ENCODE assay signal across 9 mouse cellular contexts in genomic region chr12:69634761-69635160, GRCm38 (mm10). TPM values are rescaled to one million over a fixed set of nuclear protein-coding genes. Genes with fewer than 3 reads are reported as not detected.
A peak's percentile ranks its signal among the peaks of the same experiment; 100 is the strongest.
DNase-seq lines count a peak whose midpoint lies in the region; ATAC-seq lines count a peak whose summit lies in the region.
"Had no signal": no experiment of that assay in that cellular context is flagged by ENCODE, and none has a peak within 500 bp of the region (broad histone marks: within the 10 kb centered on the region; RNA-seq: fewer than 3 reads in every experiment).

No protein-coding gene starts in this region.

- H3K4me1 ChIP-seq in forebrain, embryonic 14.5 days (ENCODE audit: control insufficient read depth, insufficient read depth, low read length) = no peaks in the 10 kb centered on the region
- H3K4me1 ChIP-seq in forebrain, embryonic 16.5 days (replicated peaks; ENCODE audit: control insufficient read depth, insufficient read depth, low read length) = no peaks in the 10 kb centered on the region
- H3K4me1 ChIP-seq in neural tube, embryonic 11.5 days (ENCODE audit: control insufficient read depth, insufficient read depth, low read length) = no peaks in the 10 kb centered on the region
- H3K4me1 ChIP-seq: heart, embryonic 13.5 days had no signal

- H3K36me3 ChIP-seq in forebrain, embryonic 14.5 days (ENCODE audit: control insufficient read depth, insufficient read depth, low read length) = peaks cover 19% of the 10 kb centered on the region
- H3K36me3 ChIP-seq in forebrain, embryonic 16.5 days (ENCODE audit: control insufficient read depth, insufficient read depth) = peaks cover 7% of the 10 kb centered on the region
- H3K36me3 ChIP-seq in neural tube, embryonic 11.5 days (ENCODE audit: control insufficient read depth, insufficient read depth, low read length) = peaks cover 2% of the 10 kb centered on the region; the same call in 1 of the 2 replicates

- H3K4me3 ChIP-seq in forebrain, embryonic 14.5 days (ENCODE audit: low read depth, low read length) = no peak overlapping the region
- no peak overlapping the region for H3K4me3 ChIP-seq in forebrain, embryonic 16.5 days (replicated peaks; ENCODE audit: low read length)
- H3K4me3 ChIP-seq in neural tube, embryonic 11.5 days (ENCODE audit: low read depth, low read length) = no peak overlapping the region
- H3K4me3 ChIP-seq: heart, embryonic 13.5 days had no signal

- WGBS in forebrain, embryonic 14.5 days = 87% methylated on average over 3 of the region's 3 CpGs
- WGBS in forebrain, embryonic 16.5 days = 94% methylated on average over 3 of the region's 3 CpGs
- WGBS in neural tube, embryonic 11.5 days = 92% methylated on average over 3 of the region's 3 CpGs

- no peak overlapping the region for H3K27ac ChIP-seq in forebrain, embryonic 14.5 days (ENCODE audit: low read depth, low read length)
- H3K27ac ChIP-seq in forebrain, embryonic 16.5 days (ENCODE audit: low read length) = no peak overlapping the region
- no peak overlapping the region for H3K27ac ChIP-seq in neural tube, embryonic 11.5 days (ENCODE audit: low read depth, low read length)
- H3K27ac ChIP-seq: heart, embryonic 13.5 days had no signal

- no peaks in the 10 kb centered on the region for H3K9me3 ChIP-seq in forebrain, embryonic 14.5 days (replicated peaks; ENCODE audit: control insufficient read depth, low read length)
- H3K9me3 ChIP-seq in forebrain, embryonic 16.5 days (ENCODE audit: control insufficient read depth, low read length) = no peaks in the 10 kb centered on the region
- H3K9me3 ChIP-seq in neural tube, embryonic 11.5 days (ENCODE audit: control insufficient read depth, low read length) = no peaks in the 10 kb centered on the region
- H3K9me3 ChIP-seq: heart, embryonic 13.5 days had no signal

- intact Hi-C loops in heart, postnatal 25 days (cut with DNase I) = no loop called here

- no peaks in the 10 kb centered on the region for H3K27me3 ChIP-seq in forebrain, embryonic 14.5 days (replicated peaks; ENCODE audit: control insufficient read depth, insufficient read depth, low read length)
- H3K27me3 ChIP-seq in forebrain, embryonic 16.5 days (replicated peaks; ENCODE audit: control insufficient read depth, insufficient read depth, low read length) = no peaks in the 10 kb centered on the region
- H3K27me3 ChIP-seq in neural tube, embryonic 11.5 days (ENCODE audit: control insufficient read depth, insufficient read depth, low read length) = no peaks in the 10 kb centered on the region
- H3K27me3 ChIP-seq: heart, embryonic 13.5 days had no signal

- ATAC-seq in forebrain, embryonic 14.5 days = no peak
- ATAC-seq in forebrain, embryonic 16.5 days = no peak
- ATAC-seq in neural tube, embryonic 11.5 days (ENCODE audit: insufficient read depth, low FRiP score, low TSS enrichment) = no peak

- H3K9ac ChIP-seq in forebrain, embryonic 14.5 days (ENCODE audit: low read length) = no peak overlapping the region
- no peak overlapping the region for H3K9ac ChIP-seq in forebrain, embryonic 16.5 days (replicated peaks; ENCODE audit: low read depth, low read length)
- no peak overlapping the region for H3K9ac ChIP-seq in neural tube, embryonic 11.5 days (ENCODE audit: low read length)
- H3K9ac ChIP-seq: heart, embryonic 13.5 days had no signal

- DNase-seq in forebrain, embryonic 14.5 days (ENCODE audit: low spot score) = peak; percentile 53
- peak; percentile 42 for DNase-seq in neural tube, embryonic 11.5 days (ENCODE audit: low spot score)
- no peak for DNase-seq in neural tube, embryonic 10.5 days (ENCODE audit: extremely low spot score, low spot score)
- DNase-seq in lung, postnatal 14 days = peak; percentile 22
- DNase-seq in thymus, postnatal 4 days = peak; percentile 76
- no peak for DNase-seq in adipocyte (ENCODE audit: low spot score)
- DNase-seq in heart, postnatal 25 days (ENCODE audit: low spot score) = no peak

- no peak overlapping the region for H3K4me2 ChIP-seq in forebrain, embryonic 14.5 days (ENCODE audit: low read length)
- no peak overlapping the region for H3K4me2 ChIP-seq in forebrain, embryonic 16.5 days (ENCODE audit: low read length)
- H3K4me2 ChIP-seq in neural tube, embryonic 11.5 days (ENCODE audit: low read depth) = no peak overlapping the region
- H3K4me2 ChIP-seq: heart, embryonic 13.5 days had no signal

RNA-seq across cellular contexts. Expression of gene Sos2, which starts 46.9 kb away (rescaled TPM):
- 10.4 and 10.6 TPM in 2 replicates for polyA plus RNA-seq in forebrain, embryonic 14.5 days (2014; fragmentation: Nextera tagmentation; extraction: Ambion mirVana)
- polyA plus RNA-seq in forebrain, embryonic 16.5 days (2015; fragmentation: Nextera tagmentation; extraction: Ambion mirVana) = 11.0 and 11.8 TPM in 2 replicates
- 10.1 and 14.5 TPM in 2 replicates for polyA plus RNA-seq in neural tube, embryonic 11.5 days (2014; fragmentation: Nextera tagmentation; extraction: Ambion mirVana)
- total RNA-seq in heart, postnatal 25 days (2021) = 10 to 100 TPM; 34.9 to 40.3 TPM

RNA-seq across cellular contexts. Expression of gene Vcpkmt, which starts 51.9 kb away (rescaled TPM):
- polyA plus RNA-seq in forebrain, embryonic 14.5 days (2014; fragmentation: Nextera tagmentation; extraction: Ambion mirVana) = 24.7 and 27.9 TPM in 2 replicates
- 30.6 and 33.5 TPM in 2 replicates for polyA plus RNA-seq in forebrain, embryonic 16.5 days (2015; fragmentation: Nextera tagmentation; extraction: Ambion mirVana)
- 19.8 and 20.1 TPM in 2 replicates for polyA plus RNA-seq in neural tube, embryonic 11.5 days (2014; fragmentation: Nextera tagmentation; extraction: Ambion mirVana)
- 1 to 10 TPM; 3.4 to 4.1 TPM for total RNA-seq in heart, postnatal 25 days (2021)

Comparison
In these comparisons a context has a peak if more than half of its experiments do, and no peak if none do; other contexts are left out.
1. DNase-seq: peak in forebrain, embryonic 14.5 days (single experiment), neural tube, embryonic 11.5 days (single experiment), lung, postnatal 14 days (single experiment) and thymus, postnatal 4 days (single experiment); none in neural tube, embryonic 10.5 days (single experiment), adipocyte (single experiment) and heart, postnatal 25 days (single experiment).